Comparison of ENCODE assay signal across 9 mouse cellular contexts in genomic region chr10:36791771-36792170, GRCm38 (mm10).
DNase-seq lines count a peak whose midpoint lies in the region; ATAC-seq and TF ChIP-seq lines count a peak whose summit lies in the region.
"Had no signal": no experiment of that assay in that cellular context is flagged by ENCODE, and none has a peak within 500 bp of the region (broad histone marks: within the 10 kb centered on the region; RNA-seq: fewer than 3 reads in every experiment).

No protein-coding gene starts in this region.

- TF ChIP-seq CTCF in left cerebral cortex, adult 2 months (IDR thresholded peaks at IDR 0.05), result peak; percentile 64

- H3K4me3 ChIP-seq in left cerebral cortex, adult 2 months, result no peak overlapping the region
- H3K4me3 ChIP-seq in heart, embryonic 12.5 days, result no peak overlapping the region
- H3K4me3 ChIP-seq: myocyte had no signal

- H3K27me3 ChIP-seq in heart, embryonic 12.5 days (replicated peaks), result no peaks in the 10 kb centered on the region

- no peaks in the 10 kb centered on the region for H3K9me3 ChIP-seq in heart, embryonic 12.5 days (replicated peaks)

- no peak overlapping the region for H3K4me2 ChIP-seq in heart, embryonic 12.5 days

- intact Hi-C loops in left cerebral cortex, adult 2 months (cut with DNase I), result loop anchor here (2.0 kb wide), 1 partner anchor 243 kb away; no protein-coding TSS in a partner anchor
- intact Hi-C loops in left cerebral cortex, postnatal 36 days (cut with DNase I), result loop anchor here (5.0 kb wide), 1 partner anchor 244 kb away; no protein-coding TSS in a partner anchor

- DNase-seq in adrenal gland, postnatal 10 days, result peak; percentile 19
- no peak for DNase-seq in adrenal gland, postnatal 4 days (ENCODE audit: low spot score in 2 of 2)
- DNase-seq in left cerebral cortex, adult 2 months (ENCODE audit: extremely low spot score in 1 of 2, low spot score in 2 of 2), result no peak
- no peak for DNase-seq in left cerebral cortex, postnatal 36 days (ENCODE audit: low spot score in 2 of 2)
- peak; percentile 6 for DNase-seq in fibroblast of lung, adult 2 months (ENCODE audit: low read depth)
- peak; percentile 2 for DNase-seq in naive thymus-derived CD4-positive, alpha-beta T cell, adult 2 months (ENCODE audit: low read depth)
- no peak for DNase-seq in cerebellum, postnatal 4 days (ENCODE audit: low spot score in 2 of 2)

- H3K27ac ChIP-seq in left cerebral cortex, adult 2 months, result no peak overlapping the region
- H3K27ac ChIP-seq in heart, embryonic 12.5 days (ENCODE audit: poor library complexity, severe bottlenecking), result no peak overlapping the region

- no peaks in the 10 kb centered on the region for H3K36me3 ChIP-seq in heart, embryonic 12.5 days

- 36% methylated on average over 2 of the region's 2 CpGs for WGBS in heart, embryonic 12.5 days

- no peak overlapping the region for H3K9ac ChIP-seq in heart, embryonic 12.5 days

- ATAC-seq in heart, embryonic 12.5 days (ENCODE audit: insufficient number of reproducible peaks, low FRiP score), result no peak

- no peaks in the 10 kb centered on the region for H3K4me1 ChIP-seq in heart, embryonic 12.5 days (replicated peaks)

Comparison
In these comparisons a context has a peak if more than half of its experiments do, and no peak if none do; other contexts are left out.
1. DNase-seq: peak in adrenal gland, postnatal 10 days (single experiment), fibroblast of lung, adult 2 months (single experiment) and naive thymus-derived CD4-positive, alpha-beta T cell, adult 2 months (single experiment); none in adrenal gland, postnatal 4 days (0 of 2), left cerebral cortex, adult 2 months (0 of 2), left cerebral cortex, postnatal 36 days (0 of 2) and cerebellum, postnatal 4 days (0 of 2).